Mouse (Mus musculus): Measurements from ENCODE around the gene Sntn. TPM values are rescaled to one million over a fixed set of nuclear protein-coding genes. Genes with fewer than 3 reads are reported as not detected.

Sntn gene
- polyA plus RNA-seq (2017; shearing (Covaris generic)): not detected

DNA sequence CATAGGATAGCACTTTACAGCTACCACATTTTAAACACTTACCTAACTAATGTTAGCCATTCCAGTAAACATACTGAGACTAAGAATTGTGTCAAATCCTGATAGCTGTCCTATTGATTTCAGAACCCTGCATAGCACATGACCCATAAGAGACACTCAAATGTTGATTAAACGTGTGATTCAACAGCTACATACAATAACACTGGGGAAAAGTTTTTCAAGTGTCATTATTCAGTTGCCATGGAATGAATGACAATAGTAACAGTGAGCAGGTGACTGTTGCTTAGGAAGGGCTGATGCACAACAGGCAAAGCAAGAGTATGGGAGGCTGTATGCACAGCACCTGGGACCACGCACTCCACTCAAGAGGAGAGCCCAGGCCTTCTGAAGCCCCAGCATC lies at the start of gene Sntn:
Gene Sntn (plus strand): TSS at position 301 of the 400 bp plus-strand sequence.

Other genes with a start within 250 kb of the Sntn start
- not detected for gene Gm281, start 243.6 kb downstream of the Sntn start, polyA plus RNA-seq (2017; shearing (Covaris generic))

Data from inflammation-experienced regulatory T-cells, adult 16 weeks (primary cell).